Mouse (Mus musculus) embryonic fibroblast, embryonic 13.5 days (primary cell): ENCODE results near the gene Asic4. TPM values are rescaled to one million over a fixed set of nuclear protein-coding genes. Genes with fewer than 3 reads are reported as not detected.

ENCODE experiments used
- H3K27ac ChIP-seq: 2 replicates; pipeline ENCODE4 v1.5.1; 2012; ENCODE audit warnings: low read length, control low read depth, inconsistent platforms; ENCODE audit not compliant: insufficient read depth
- H3K4me1 ChIP-seq: 2 replicates; pipeline ENCODE4 v1.6.1; 2011; ENCODE audit warnings: low read length; ENCODE audit not compliant: control insufficient read depth, insufficient read depth
- H3K4me3 ChIP-seq: 2 replicates; pipeline ENCODE4 v1.5.1; 2011; ENCODE audit warnings: mild to moderate bottlenecking, control low read depth, low read length; ENCODE audit not compliant: insufficient read depth
- CTCF ChIP-seq: IDR thresholded peaks from 2 replicates; pipeline ENCODE4 v1.5.1; 2011; ENCODE audit warnings: mild to moderate bottlenecking, control low read depth, low read length, moderate library complexity, borderline replicate concordance; ENCODE audit not compliant: insufficient read depth
- POLR2A ChIP-seq: IDR thresholded peaks from 2 replicates; pipeline ENCODE4 v1.6.1; 2011; ENCODE audit warnings: low read depth, mild to moderate bottlenecking, control low read depth, low read length, moderate library complexity
- polyA plus RNA-seq: library from polyadenylated mRNA; stranded (reverse); fragments of >200 nt; gene quantifications from 2 replicates; pipeline ENCODE4 v1.2.4, GENCODE M21; 2011; ENCODE audit warnings: low read depth; ENCODE audit not compliant: missing spikeins, insufficient read length

The Asic4 gene
- polyA plus RNA-seq, 1 experiment: not detected

- Histone ChIP-seq H3K4me1 (peaks cover 5% of the 10 kb centered on the region), H3K4me3 (peak overlapping the region; percentile 31; the same call in 1 of the 2 replicates), H3K27ac (no peak overlapping the region)
- TF ChIP-seq POLR2A: no peak
- TF ChIP-seq CTCF: no peak
Measured at GRCm38 (mm10) chr1:75479635-75479989, 29.4 kb downstream of the Asic4 start.

GRCm38 (mm10) chr1:75480036-75480435 is 29.8 kb downstream of the Asic4 start:
- H3K4me3 ChIP-seq: no peak overlapping the region
- H3K4me1 ChIP-seq: peaks cover 5% of the 10 kb centered on the region
- no peak for TF ChIP-seq POLR2A
- TF ChIP-seq CTCF: no peak
- H3K27ac ChIP-seq: no peak overlapping the region

GRCm38 (mm10) chr1:75480735-75481134 is 30.5 kb downstream of the Asic4 start:
- H3K4me1 ChIP-seq: peaks cover 5% of the 10 kb centered on the region
- no peak for TF ChIP-seq CTCF
- no peak for TF ChIP-seq POLR2A
- H3K27ac ChIP-seq: no peak overlapping the region
- H3K4me3 ChIP-seq: no peak overlapping the region

GRCm38 (mm10) chr1:75486561-75486960 is 36.3 kb downstream of the Asic4 start:
- Histone ChIP-seq H3K4me1 (no peaks in the 10 kb centered on the region; the same call in 1 of the 2 replicates), H3K27ac (no peak overlapping the region), H3K4me3 (no peak overlapping the region)
- no peak for TF ChIP-seq POLR2A
- TF ChIP-seq CTCF: no peak

GRCm38 (mm10) chr1:75487040-75487404 is 36.8 kb downstream of the Asic4 start:
- no peak overlapping the region for H3K27ac ChIP-seq

GRCm38 (mm10) chr1:75487405-75488161 is 37.3 kb downstream of the Asic4 start:
- no peak overlapping the region for H3K27ac ChIP-seq

More at GRCm38 (mm10) chr1:75487040-75487404, 36.8 kb downstream of the Asic4 start:
- peak overlapping the region; percentile 51 for H3K4me3 ChIP-seq
- TF ChIP-seq POLR2A (no peak), CTCF (no peak)
- H3K4me1 ChIP-seq: no peaks in the 10 kb centered on the region; the same call in 1 of the 2 replicates

GRCm38 (mm10) chr1:75490785-75491551 is 40.7 kb downstream of the Asic4 start:
- TF ChIP-seq POLR2A (no peak), CTCF (no peak)
- no peak overlapping the region for H3K27ac ChIP-seq
- no peaks in the 10 kb centered on the region; the same call in 1 of the 2 replicates for H3K4me1 ChIP-seq
- no peak overlapping the region for H3K4me3 ChIP-seq

More at GRCm38 (mm10) chr1:75487405-75488161, 37.3 kb downstream of the Asic4 start:
- Histone ChIP-seq H3K4me1 (no peaks in the 10 kb centered on the region; the same call in 1 of the 2 replicates), H3K4me3 (peak overlapping the region; percentile 51)
- TF ChIP-seq CTCF (peak; percentile 4; the same call in 1 of the 2 replicates), POLR2A (no peak)

- Histone ChIP-seq H3K4me1 (no peaks in the 10 kb centered on the region), H3K27ac (no peak overlapping the region), H3K4me3 (no peak overlapping the region)
- TF ChIP-seq POLR2A (no peak), CTCF (no peak)
Measured at GRCm38 (mm10) chr1:75492579-75493170, 42.4 kb downstream of the Asic4 start.

- no peak for TF ChIP-seq POLR2A
- no peak for TF ChIP-seq CTCF
- no peak overlapping the region for H3K27ac ChIP-seq
- H3K4me3 ChIP-seq: no peak overlapping the region
- H3K4me1 ChIP-seq: no peaks in the 10 kb centered on the region
Measured at GRCm38 (mm10) chr1:75494878-75495548, 44.8 kb downstream of the Asic4 start.
